Mouse (Mus musculus) kidney, adult 2 months (tissue): ENCODE results near the gene Slc6a19.
"Not testable (repeated sequence)": the region's sequence is repeated elsewhere in the genome, so short reads cannot be mapped to it uniquely, and the experiment has no call there.

Source experiments
- CTCF ChIP-seq: fragments of 200-500 bp; conservative IDR thresholded peaks from 2 replicates; pipeline ENCODE4 v1.5.1; 2011; ENCODE audit warnings: low read depth, mild to moderate bottlenecking, control low read depth, low read length, moderate library complexity, mixed read lengths; ENCODE audit not compliant: insufficient read depth, insufficient read length
- POLR2A ChIP-seq: fragments of 200-500 bp; IDR thresholded peaks from one replicate; pipeline ENCODE4 v1.6.1; 2011; ENCODE audit warnings: low read depth, low read length, control low read depth

- TF ChIP-seq POLR2A, CTCF: not testable (repeated sequence)
These were observed 35.8 kb upstream of the Slc6a19 start for GRCm38 (mm10) chr13:73740399-73740944.
